Mouse (Mus musculus) neural tube, embryonic 11.5 days (tissue): Measurements from ENCODE around the gene Pdlim3. TPM values are rescaled to one million over a fixed set of nuclear protein-coding genes. Genes with fewer than 3 reads are reported as not detected.
"Not testable (repeated sequence)": the region's sequence is repeated elsewhere in the genome, so short reads cannot be mapped to it uniquely, and the experiment has no call there.

Experiments used
- ATAC-seq: fragments of 200-750 bp; cut with Nextera tagmentation; 2 replicates; pipeline ENCODE4 v1.8.0; 2017; ENCODE audit warnings: moderate number of reproducible peaks, mild to moderate bottlenecking, moderate TSS enrichment, moderate library complexity; ENCODE audit not compliant: insufficient read depth, low FRiP score, low TSS enrichment
- DNase-seq: peaks from one replicate; pipeline ENCODE4 v3.0.0-alpha.2; 2015; ENCODE audit warnings: low spot score
- H3K27ac ChIP-seq: fragments of 300-500 bp; sonication (generic); 2 replicates; pipeline ENCODE4 v1.5.1; 2014; ENCODE audit warnings: low read depth, mild to moderate bottlenecking, low read length
- H3K27me3 ChIP-seq: fragments of 300-500 bp; sonication (generic); 2 replicates; pipeline ENCODE4 v1.6.1; 2014; ENCODE audit warnings: mild to moderate bottlenecking, low read length, mixed read lengths; ENCODE audit not compliant: control insufficient read depth, insufficient read depth
- H3K36me3 ChIP-seq: fragments of 300-500 bp; sonication (generic); 2 replicates; pipeline ENCODE4 v1.6.1; 2014; ENCODE audit warnings: mild to moderate bottlenecking, low read length, moderate library complexity, mixed read lengths; ENCODE audit not compliant: control insufficient read depth, insufficient read depth
- H3K4me1 ChIP-seq: fragments of 300-500 bp; sonication (generic); 2 replicates; pipeline ENCODE4 v1.6.1; 2014; ENCODE audit warnings: low read length, mixed read lengths; ENCODE audit not compliant: control insufficient read depth, insufficient read depth
- H3K4me2 ChIP-seq: fragments of 300-500 bp; sonication (generic); 2 replicates; pipeline ENCODE4 v1.6.1; 2014; ENCODE audit warnings: low read depth, mild to moderate bottlenecking, moderate library complexity
- H3K4me3 ChIP-seq: fragments of 300-500 bp; sonication (generic); 2 replicates; pipeline ENCODE4 v1.5.1; 2014; ENCODE audit warnings: low read depth, low read length
- H3K9ac ChIP-seq: fragments of 300-500 bp; sonication (generic); 2 replicates; pipeline ENCODE4 v1.6.1; 2014; ENCODE audit warnings: mild to moderate bottlenecking, low read length
- H3K9me3 ChIP-seq: fragments of 300-500 bp; sonication (generic); 2 replicates; pipeline ENCODE4 v1.6.1; 2016; ENCODE audit warnings: low read length; ENCODE audit not compliant: control insufficient read depth
- WGBS: fragments of 180-500 bp; shearing (Covaris S2); extraction: QIAGEN DNeasy Blood & Tissue Kit; methylation state at CpG from one replicate; pipeline ENCODE4 v1.1.7; 2014; 5-methylcytosine and 5-hydroxymethylcytosine counted together
- polyA plus RNA-seq: library from polyadenylated mRNA; unstranded; fragments of >200 nt; fragmentation: Nextera tagmentation; extraction: Ambion mirVana; gene quantifications from 2 replicates; pipeline ENCODE4 v1.2.1, GENCODE M21; 2014

Pdlim3 gene
- 11.3 and 13.1 TPM in 2 replicates for polyA plus RNA-seq

DNA sequence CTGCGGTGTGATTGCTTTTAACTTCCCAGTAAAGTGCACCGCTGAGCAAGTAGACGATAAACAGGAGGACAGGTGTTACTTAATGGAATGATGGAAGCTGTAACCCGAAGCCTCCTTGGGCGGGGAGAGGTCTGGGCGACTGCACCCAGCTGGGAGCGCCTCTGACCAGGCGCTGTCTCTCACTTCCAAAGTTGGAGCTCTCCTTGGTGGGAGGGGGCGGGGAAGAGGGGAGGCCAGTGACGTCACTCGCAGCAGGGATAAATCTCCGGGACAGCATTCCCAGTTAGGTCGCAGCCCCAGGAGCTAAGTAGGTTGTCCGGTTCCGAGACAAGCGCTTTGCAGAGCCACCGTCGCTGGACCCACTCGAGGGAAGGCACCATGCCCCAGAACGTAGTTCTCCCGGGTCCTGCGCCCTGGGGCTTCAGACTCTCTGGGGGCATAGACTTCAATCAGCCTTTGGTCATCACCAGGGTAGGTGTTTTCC lies at the start of gene Pdlim3:
Pdlim3 (plus strand) TSS at position 260 of the 484 bp plus-strand sequence.
- peak within 1 kb of the TSS; percentile 15 for H3K9ac ChIP-seq
- peak; percentile 67 for DNase-seq
- H3K4me1 ChIP-seq, result 0 out of 2 replicates have a peak, but pooled peaks cover 4% of the 10 kb centered on the region
- no peak within 1 kb of the TSS for H3K27ac ChIP-seq
- under 1% methylated on average over 22 of the region's 22 CpGs for WGBS
- peak; percentile 66; the same call in 1 of the 2 replicates for ATAC-seq
- no peaks in the 10 kb centered on the region; the same call in 1 of the 2 replicates for H3K9me3 ChIP-seq
- peaks cover 2% of the 10 kb centered on the region; the same call in 1 of the 2 replicates for H3K27me3 ChIP-seq
- no peaks in the 10 kb centered on the region for H3K36me3 ChIP-seq
- peak within 1 kb of the TSS; percentile 36 for H3K4me3 ChIP-seq
- peak within 1 kb of the TSS; percentile 73 for H3K4me2 ChIP-seq

DNA sequence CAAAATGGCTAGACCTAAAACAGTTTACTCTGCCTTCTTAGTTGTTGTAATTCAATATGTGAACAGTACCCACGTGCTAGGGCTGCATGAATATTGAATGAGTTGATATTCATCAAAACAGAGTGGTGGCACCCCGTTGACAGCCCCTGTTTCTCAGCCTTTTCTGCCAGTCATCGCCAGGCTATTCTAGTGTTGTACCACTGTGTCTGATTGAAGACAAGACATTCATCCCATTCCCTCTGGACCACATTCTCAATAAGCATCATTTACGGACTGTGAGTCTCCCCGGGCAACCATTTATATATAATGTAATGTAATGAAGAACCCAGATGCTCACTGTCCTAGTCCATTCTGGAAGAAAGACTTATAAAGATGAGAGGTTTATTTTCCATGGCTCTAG lies 42.0 kb upstream of the Pdlim3 start:
- H3K36me3 ChIP-seq, result no peaks in the 10 kb centered on the region
- no peaks in the 10 kb centered on the region for H3K9me3 ChIP-seq
- WGBS, result 67% methylated on average over 5 of the region's 5 CpGs
- no peak overlapping the region for H3K9ac ChIP-seq
- no peak overlapping the region for H3K4me2 ChIP-seq
- H3K27me3 ChIP-seq, result no peaks in the 10 kb centered on the region
- no peak overlapping the region for H3K4me3 ChIP-seq
- no peak overlapping the region for H3K27ac ChIP-seq
- H3K4me1 ChIP-seq, result no peaks in the 10 kb centered on the region
- DNase-seq (no peak), ATAC-seq (no peak)

DNA sequence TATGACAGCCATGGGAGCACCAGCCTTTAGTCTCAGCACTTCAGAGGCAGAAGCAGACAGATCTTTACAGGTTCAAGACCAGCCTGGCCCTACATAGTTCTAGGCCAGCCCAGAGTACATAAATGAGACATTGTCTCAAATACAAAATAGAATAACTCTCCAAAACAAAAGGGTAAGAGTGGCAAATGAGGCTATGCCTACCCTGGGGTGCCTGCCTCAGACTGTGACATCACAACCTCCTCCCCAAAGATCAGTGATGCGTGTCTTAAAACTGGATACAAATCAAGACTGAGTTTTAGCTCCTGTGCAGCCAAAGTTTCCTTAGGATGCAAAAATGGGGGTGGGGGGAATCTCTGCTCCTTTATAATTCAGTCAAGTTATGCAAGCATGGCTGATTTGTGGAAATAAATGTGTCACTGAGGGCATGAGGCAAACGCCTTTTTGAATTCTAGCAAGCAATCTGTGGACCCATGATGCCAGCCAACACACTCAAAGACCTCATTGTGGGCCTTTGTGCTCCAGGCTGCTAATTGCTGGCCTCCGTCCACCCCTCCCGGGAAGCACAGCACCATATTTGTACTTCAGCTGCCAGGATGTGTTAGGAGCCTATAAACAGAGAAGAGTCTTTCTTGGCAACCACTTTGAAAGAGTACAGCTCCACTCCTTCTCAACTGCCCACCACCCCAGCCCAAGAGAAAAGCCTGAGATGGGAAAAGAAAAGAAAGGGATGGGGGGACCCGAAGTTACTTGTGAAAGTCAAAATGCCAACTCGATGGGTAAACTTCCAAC lies 41.0 kb upstream of the Pdlim3 start:
- Histone ChIP-seq H3K27ac (no peak overlapping the region), H3K36me3 (no peaks in the 10 kb centered on the region), H3K4me3 (no peak overlapping the region), H3K27me3 (no peaks in the 10 kb centered on the region), H3K4me2 (no peak overlapping the region), H3K4me1 (no peaks in the 10 kb centered on the region), H3K9me3 (no peaks in the 10 kb centered on the region), H3K9ac (no peak overlapping the region)
- 70% methylated on average over 6 of the region's 6 CpGs for WGBS
- DNase-seq (no peak), ATAC-seq (no peak)

DNA sequence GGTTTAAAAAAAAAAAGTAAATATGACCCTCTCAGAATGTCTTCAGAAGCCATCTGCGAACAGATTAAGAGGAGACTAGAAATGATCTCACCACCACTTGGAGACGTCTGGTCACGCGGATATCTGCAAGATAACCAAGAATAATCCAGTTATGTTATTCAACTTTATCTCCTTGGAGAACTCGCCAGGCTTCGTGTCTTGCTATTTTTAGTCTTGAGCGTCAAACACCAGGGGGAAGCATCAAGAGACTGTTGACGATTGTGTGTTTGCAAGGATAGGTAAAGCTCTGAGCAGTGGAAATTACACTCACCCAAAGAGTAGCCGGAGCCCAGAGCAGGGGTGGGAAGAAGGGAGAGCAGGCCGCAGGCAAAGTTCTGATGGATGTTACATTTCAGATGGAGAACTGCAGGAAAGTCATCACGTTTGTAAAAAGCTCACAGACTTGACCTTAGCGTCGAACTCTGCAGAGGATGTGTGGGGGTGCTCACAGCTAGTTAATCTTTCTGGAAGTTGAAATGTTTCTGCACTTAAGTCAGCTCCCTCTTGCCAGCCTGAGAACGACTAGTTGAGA lies 40.3 kb upstream of the Pdlim3 start:
- Histone ChIP-seq H3K9ac (no peak overlapping the region), H3K4me1 (no peaks in the 10 kb centered on the region), H3K27ac (no peak overlapping the region), H3K27me3 (no peaks in the 10 kb centered on the region), H3K4me3 (no peak overlapping the region), H3K9me3 (no peaks in the 10 kb centered on the region), H3K36me3 (no peaks in the 10 kb centered on the region), H3K4me2 (no peak overlapping the region)
- DNase-seq (no peak), ATAC-seq (no peak)
- 86% methylated on average over 14 of the region's 14 CpGs for WGBS

DNA sequence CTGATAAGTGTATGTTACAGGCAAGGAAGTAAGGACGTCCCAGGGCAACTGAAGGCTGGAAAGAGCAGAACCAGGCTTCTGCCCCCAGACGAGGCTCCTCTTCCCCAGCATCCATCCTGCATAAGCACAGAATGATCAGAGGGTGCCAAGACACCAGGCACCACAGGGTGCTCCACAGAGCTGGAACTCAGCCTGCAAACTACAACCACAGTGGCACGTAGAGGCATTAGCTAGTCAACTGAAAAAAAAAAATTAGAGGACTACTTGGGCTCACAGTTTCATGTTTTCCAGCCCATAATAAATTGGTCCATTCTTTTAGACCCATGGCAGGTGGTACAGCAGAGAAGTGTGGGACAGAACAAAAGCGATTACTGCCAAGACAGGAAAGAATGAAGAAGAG lies 39.4 kb upstream of the Pdlim3 start:
- no peak overlapping the region for H3K4me2 ChIP-seq
- no peak for ATAC-seq
- DNase-seq, result no peak
- no peaks in the 10 kb centered on the region for H3K27me3 ChIP-seq
- H3K27ac ChIP-seq, result no peak overlapping the region
- no peaks in the 10 kb centered on the region for H3K9me3 ChIP-seq
- no peaks in the 10 kb centered on the region for H3K4me1 ChIP-seq
- no peak overlapping the region for H3K4me3 ChIP-seq
- WGBS, result 82% methylated on average over 4 of the region's 4 CpGs
- H3K9ac ChIP-seq, result no peak overlapping the region
- no peaks in the 10 kb centered on the region for H3K36me3 ChIP-seq

DNA sequence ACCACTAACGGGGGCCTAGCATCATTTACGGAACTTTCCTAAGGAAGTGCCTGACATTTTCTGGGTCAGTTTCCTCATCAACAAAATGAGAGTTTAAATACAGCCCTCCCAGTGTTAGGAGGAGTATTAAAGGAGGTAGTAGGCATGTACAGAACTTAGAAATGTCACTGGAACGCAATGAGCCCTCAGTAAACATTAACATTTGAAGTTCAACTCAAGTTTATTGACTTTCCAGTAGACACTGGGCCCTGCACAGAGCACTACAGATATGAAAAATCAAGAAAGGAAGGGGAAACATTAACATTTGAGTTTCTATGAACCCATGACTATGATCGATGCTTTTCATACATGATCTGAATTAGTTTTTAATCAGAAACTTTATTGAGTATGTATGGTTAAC lies 30.1 kb upstream of the Pdlim3 start:
- Histone ChIP-seq H3K27me3 (no peaks in the 10 kb centered on the region), H3K9ac (no peak overlapping the region), H3K9me3 (no peaks in the 10 kb centered on the region), H3K4me2 (no peak overlapping the region), H3K36me3 (no peaks in the 10 kb centered on the region), H3K4me1 (no peaks in the 10 kb centered on the region), H3K4me3 (no peak overlapping the region), H3K27ac (no peak overlapping the region)
- 93% methylated on average over 4 of the region's 4 CpGs for WGBS
- DNase-seq (no peak), ATAC-seq (no peak)

DNA sequence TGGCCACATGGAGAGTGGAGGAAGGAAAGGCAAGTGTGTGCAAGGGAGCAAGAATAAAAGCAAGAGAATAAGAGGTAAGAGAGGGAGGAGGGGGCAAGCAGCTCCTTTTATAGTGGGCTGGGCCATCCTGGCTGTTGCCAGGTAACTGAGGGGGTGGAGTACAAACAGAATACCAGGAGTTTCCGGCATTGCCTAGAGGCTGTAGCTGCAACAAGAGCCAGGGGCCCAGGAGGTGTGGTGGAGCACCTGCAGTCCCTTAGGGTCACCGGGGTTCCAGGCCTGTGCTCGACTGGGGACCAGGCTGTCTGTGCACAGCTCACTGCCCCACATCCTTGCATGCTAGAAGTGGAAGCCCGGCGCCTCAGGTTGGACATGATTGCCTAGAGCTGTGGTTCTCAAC lies 27.5 kb upstream of the Pdlim3 start:
- H3K27ac ChIP-seq, result no peak overlapping the region
- H3K4me2 ChIP-seq, result no peak overlapping the region
- no peak overlapping the region for H3K4me3 ChIP-seq
- no peaks in the 10 kb centered on the region for H3K36me3 ChIP-seq
- no peak overlapping the region for H3K9ac ChIP-seq
- 48% methylated on average over 5 of the region's 5 CpGs for WGBS
- H3K4me1 ChIP-seq, result no peaks in the 10 kb centered on the region
- H3K9me3 ChIP-seq, result no peaks in the 10 kb centered on the region
- ATAC-seq, result no peak
- DNase-seq, result no peak
- H3K27me3 ChIP-seq, result no peaks in the 10 kb centered on the region

DNA sequence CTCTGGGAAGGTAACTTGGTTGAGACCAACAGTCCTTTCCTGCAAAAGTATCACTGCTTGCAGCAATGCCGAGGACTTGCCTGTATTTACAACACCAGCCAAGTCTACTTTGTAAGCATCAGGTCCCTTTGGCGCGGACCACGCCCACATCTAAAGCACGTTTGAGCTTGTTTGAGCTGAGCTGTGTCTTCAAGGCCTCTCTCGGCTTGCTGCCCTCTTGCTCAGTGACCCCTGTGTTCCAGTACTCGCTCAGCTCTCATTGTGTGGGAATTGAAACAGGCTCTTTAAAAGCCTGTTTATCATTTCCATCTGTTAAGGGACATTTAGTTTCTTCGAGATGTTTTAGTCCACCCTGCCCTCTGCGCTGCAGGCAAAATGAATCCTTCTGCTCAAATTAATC lies 26.9 kb upstream of the Pdlim3 start:
- DNase-seq, result no peak
- 30% methylated on average over 9 of the region's 9 CpGs for WGBS
- Histone ChIP-seq H3K4me1 (no peaks in the 10 kb centered on the region), H3K4me2 (no peak overlapping the region), H3K9me3 (no peaks in the 10 kb centered on the region), H3K27ac (no peak overlapping the region), H3K4me3 (no peak overlapping the region), H3K27me3 (no peaks in the 10 kb centered on the region), H3K9ac (no peak overlapping the region), H3K36me3 (no peaks in the 10 kb centered on the region)
- no peak for ATAC-seq

DNA sequence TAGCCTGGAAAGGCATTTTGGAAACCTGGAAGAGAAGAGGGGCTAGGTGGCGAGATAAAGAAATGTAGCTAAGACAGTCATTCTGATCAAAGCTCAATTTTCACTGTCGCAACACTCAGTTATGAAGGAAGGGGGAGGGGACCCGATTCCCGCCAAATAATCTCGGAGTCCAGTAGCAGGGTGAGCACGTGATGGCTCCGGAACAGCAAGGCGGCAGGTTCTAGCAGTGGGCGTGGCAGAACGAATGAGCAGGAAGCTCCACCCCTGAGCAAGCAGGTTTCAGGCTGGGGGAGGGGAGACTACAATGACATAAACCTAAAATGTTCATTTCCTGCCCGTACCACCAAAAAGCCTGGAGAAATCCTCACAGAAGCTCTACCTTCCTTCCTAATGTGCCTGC lies 13.7 kb upstream of the Pdlim3 start:
- not testable (repeated sequence) for H3K9me3 ChIP-seq, H3K9ac ChIP-seq, H3K27ac ChIP-seq, H3K4me3 ChIP-seq, ATAC-seq, H3K4me2 ChIP-seq, H3K27me3 ChIP-seq, DNase-seq, H3K36me3 ChIP-seq, H3K4me1 ChIP-seq
- WGBS, result 84% methylated on average over 10 of the region's 11 CpGs
